Mouse (Mus musculus): ENCODE data around the gene Ces2a. TPM values are rescaled to one million over a fixed set of nuclear protein-coding genes. Genes with fewer than 3 reads are reported as not detected.

Gene Ces2a
- not detected in 2 replicates for polyA plus RNA-seq (2015; fragmentation: Nextera tagmentation; extraction: Ambion mirVana)

- 90% methylated on average over 1 of the region's 1 CpGs for WGBS
- no peak within 1 kb of the TSS for H3K4me2 ChIP-seq
- no peak for ATAC-seq (ENCODE audit: low FRiP score, low read depth)
These were observed at the start of gene Ces2a for GRCm38 (mm10) chr8:104733753-104734152. Ces2a (plus strand) TSS chr8:104734003.

DNA sequence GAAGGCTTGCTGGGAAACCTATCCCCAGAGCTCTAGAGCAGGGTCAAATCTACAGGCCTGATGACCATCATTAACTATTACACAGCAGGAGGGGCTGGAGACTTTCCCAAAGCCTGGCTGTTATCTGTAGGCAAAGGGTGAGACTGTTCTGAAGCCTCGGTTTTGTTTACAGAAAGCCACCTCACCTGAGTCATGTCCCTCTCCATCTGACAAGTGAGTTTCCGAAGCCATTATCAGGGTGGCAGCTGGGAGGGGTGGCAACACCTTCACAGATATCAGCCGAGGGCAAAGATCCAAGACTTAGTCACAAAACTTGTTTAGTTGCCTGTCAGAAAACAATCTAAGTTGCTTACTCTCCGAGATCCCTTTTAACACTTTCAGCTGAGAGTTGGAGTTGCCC, 45.4 kb upstream of the Ces2a start:
- no peak overlapping the region for H3K4me3 ChIP-seq
- H3K27me3 ChIP-seq = no peaks in the 10 kb centered on the region
- no peaks in the 10 kb centered on the region for H3K4me1 ChIP-seq (replicated peaks)
- no peak overlapping the region for H3K27ac ChIP-seq (replicated peaks)
- H3K9ac ChIP-seq = no peak overlapping the region
- no peak for ATAC-seq (ENCODE audit: low FRiP score, low read depth)
- H3K36me3 ChIP-seq = no peaks in the 10 kb centered on the region
- no peaks in the 10 kb centered on the region for H3K9me3 ChIP-seq
- H3K4me2 ChIP-seq = no peak overlapping the region
- WGBS = 82% methylated on average over 4 of the region's 4 CpGs

More at GRCm38 (mm10) chr8:104733753-104734152, at the start of gene Ces2a:
- no peak within 1 kb of the TSS for H3K27ac ChIP-seq (replicated peaks)
- H3K4me3 ChIP-seq = no peak within 1 kb of the TSS
- H3K27me3 ChIP-seq = no peaks in the 10 kb centered on the region
- H3K9me3 ChIP-seq = no peaks in the 10 kb centered on the region
- H3K4me1 ChIP-seq (replicated peaks) = no peaks in the 10 kb centered on the region
- H3K36me3 ChIP-seq = no peaks in the 10 kb centered on the region
- H3K9ac ChIP-seq = no peak within 1 kb of the TSS

GRCm38 (mm10) chr8:104698556-104698955, 35.2 kb upstream of the Ces2a start:
- Histone ChIP-seq H3K4me2 (no peak overlapping the region), H3K36me3 (no peaks in the 10 kb centered on the region), H3K27ac (replicated peaks) (no peak overlapping the region), H3K27me3 (no peaks in the 10 kb centered on the region), H3K9me3 (no peaks in the 10 kb centered on the region), H3K9ac (no peak overlapping the region), H3K4me1 (replicated peaks) (no peaks in the 10 kb centered on the region), H3K4me3 (no peak overlapping the region)
- ATAC-seq (ENCODE audit: low FRiP score, low read depth) = no peak
- WGBS = 87% methylated on average over 2 of the region's 2 CpGs

DNA sequence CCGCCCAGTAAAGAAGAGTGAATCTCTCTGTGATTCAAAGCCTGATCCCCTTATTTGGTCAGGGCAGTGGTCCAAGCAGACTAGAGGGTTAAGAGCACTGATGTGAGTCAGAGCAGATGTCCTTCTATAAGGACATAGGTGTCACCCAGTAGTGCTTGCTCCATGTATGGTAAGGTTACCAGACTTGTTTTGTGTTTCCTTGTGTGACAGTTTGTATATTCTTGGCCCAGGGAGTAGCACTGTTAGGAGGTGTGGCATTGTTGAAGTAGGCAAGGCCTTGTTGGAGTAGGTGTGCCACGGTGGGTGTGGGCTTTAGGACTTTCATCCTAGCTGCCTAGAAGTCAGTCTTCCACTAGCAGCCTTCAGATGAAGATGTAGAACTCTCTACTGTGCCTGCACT, 31.9 kb upstream of the Ces2a start:
- no peak for ATAC-seq (ENCODE audit: low FRiP score, low read depth)
- WGBS = 88% methylated on average over 2 of the region's 2 CpGs
- Histone ChIP-seq H3K27ac (replicated peaks) (no peak overlapping the region), H3K27me3 (no peaks in the 10 kb centered on the region), H3K9me3 (no peaks in the 10 kb centered on the region), H3K4me3 (no peak overlapping the region), H3K36me3 (no peaks in the 10 kb centered on the region), H3K4me2 (no peak overlapping the region), H3K9ac (no peak overlapping the region), H3K4me1 (replicated peaks) (no peaks in the 10 kb centered on the region)

GRCm38 (mm10) chr8:104721166-104721565, 12.6 kb upstream of the Ces2a start:
- Histone ChIP-seq H3K4me2 (no peak overlapping the region), H3K9me3 (no peaks in the 10 kb centered on the region), H3K9ac (no peak overlapping the region), H3K4me1 (replicated peaks) (no peaks in the 10 kb centered on the region), H3K36me3 (no peaks in the 10 kb centered on the region), H3K4me3 (no peak overlapping the region), H3K27me3 (no peaks in the 10 kb centered on the region), H3K27ac (replicated peaks) (no peak overlapping the region)
- WGBS = 87% methylated on average over 8 of the region's 8 CpGs
- ATAC-seq (ENCODE audit: low FRiP score, low read depth) = no peak

DNA sequence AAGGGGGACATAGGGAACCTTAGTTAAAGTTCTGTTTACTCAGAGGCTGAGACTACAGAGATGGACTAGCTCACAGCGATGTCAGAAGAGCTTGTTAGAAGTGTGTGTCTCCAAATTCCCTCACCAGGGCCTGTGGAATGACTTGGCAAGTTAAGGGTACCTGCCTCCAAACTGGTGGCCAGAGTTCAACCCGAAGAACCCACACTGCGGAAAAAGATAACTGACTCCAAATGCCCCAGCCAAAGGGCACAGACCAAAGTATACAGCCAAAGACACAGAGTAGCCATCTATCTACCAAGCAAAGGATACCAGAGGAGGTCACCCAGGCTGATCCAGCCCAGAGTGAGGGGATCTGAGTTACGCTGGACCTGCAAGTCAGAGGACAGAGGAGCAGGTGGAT, 2.4 kb upstream of the Ces2a start:
- WGBS = 89% methylated on average over 4 of the region's 4 CpGs
- Histone ChIP-seq H3K27me3 (no peaks in the 10 kb centered on the region), H3K4me1 (replicated peaks) (no peaks in the 10 kb centered on the region), H3K27ac (replicated peaks) (no peak overlapping the region), H3K36me3 (no peaks in the 10 kb centered on the region), H3K9ac (no peak overlapping the region), H3K4me3 (no peak overlapping the region), H3K9me3 (no peaks in the 10 kb centered on the region), H3K4me2 (no peak overlapping the region)
- ATAC-seq (ENCODE audit: low FRiP score, low read depth) = no peak

GRCm38 (mm10) chr8:104731969-104732368, 1.8 kb upstream of the Ces2a start:
- no peak overlapping the region for H3K4me2 ChIP-seq
- 82% methylated on average over 6 of the region's 6 CpGs for WGBS
- H3K27ac ChIP-seq (replicated peaks) = no peak overlapping the region
- H3K4me3 ChIP-seq = no peak overlapping the region
- H3K9ac ChIP-seq = no peak overlapping the region
- no peaks in the 10 kb centered on the region for H3K9me3 ChIP-seq
- H3K27me3 ChIP-seq = no peaks in the 10 kb centered on the region
- no peaks in the 10 kb centered on the region for H3K36me3 ChIP-seq
- no peaks in the 10 kb centered on the region for H3K4me1 ChIP-seq (replicated peaks)
- no peak for ATAC-seq (ENCODE audit: low FRiP score, low read depth)

DNA sequence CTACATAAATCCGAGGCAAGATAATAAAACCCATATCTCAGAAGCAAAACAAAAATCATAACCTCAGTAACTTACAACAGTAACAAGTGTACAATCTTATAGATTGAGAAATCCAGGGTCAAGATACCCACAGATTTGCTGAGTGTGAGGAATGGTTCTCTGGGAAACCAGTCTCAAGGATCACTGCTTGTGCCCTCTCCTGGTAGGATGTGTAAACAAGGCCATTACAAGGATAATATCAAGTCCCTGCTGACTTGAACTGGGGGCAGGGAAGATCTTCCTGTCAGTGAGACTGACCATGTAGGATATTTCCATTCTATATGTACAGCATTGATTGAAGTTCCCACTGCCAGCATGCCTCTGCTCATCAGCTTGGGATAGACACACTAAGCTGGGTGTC, 8.2 kb downstream of the Ces2a start:
- H3K9me3 ChIP-seq = no peaks in the 10 kb centered on the region
- H3K36me3 ChIP-seq = no peaks in the 10 kb centered on the region
- H3K9ac ChIP-seq = no peak overlapping the region
- 85% methylated on average over 1 of the region's 1 CpGs for WGBS
- no peak overlapping the region for H3K4me3 ChIP-seq
- H3K27ac ChIP-seq (replicated peaks) = no peak overlapping the region
- no peaks in the 10 kb centered on the region for H3K27me3 ChIP-seq
- H3K4me2 ChIP-seq = no peak overlapping the region
- H3K4me1 ChIP-seq (replicated peaks) = no peaks in the 10 kb centered on the region
- ATAC-seq (ENCODE audit: low FRiP score, low read depth) = no peak

GRCm38 (mm10) chr8:104743410-104743809, 9.6 kb downstream of the Ces2a start:
- H3K4me1 ChIP-seq (replicated peaks) = no peaks in the 10 kb centered on the region
- no peak overlapping the region for H3K4me3 ChIP-seq
- no peak overlapping the region for H3K4me2 ChIP-seq
- ATAC-seq (ENCODE audit: low FRiP score, low read depth) = no peak
- H3K9ac ChIP-seq = no peak overlapping the region
- WGBS = 82% methylated on average over 3 of the region's 3 CpGs
- H3K36me3 ChIP-seq = no peaks in the 10 kb centered on the region
- H3K27ac ChIP-seq (replicated peaks) = no peak overlapping the region
- H3K9me3 ChIP-seq = no peaks in the 10 kb centered on the region
- H3K27me3 ChIP-seq = no peaks in the 10 kb centered on the region

GRCm38 (mm10) chr8:104752818-104753217, 19.0 kb downstream of the Ces2a start:
- Histone ChIP-seq H3K4me2 (no peak overlapping the region), H3K9ac (no peak overlapping the region), H3K27me3 (no peaks in the 10 kb centered on the region), H3K27ac (replicated peaks) (no peak overlapping the region), H3K4me1 (replicated peaks) (no peaks in the 10 kb centered on the region), H3K36me3 (no peaks in the 10 kb centered on the region), H3K9me3 (no peaks in the 10 kb centered on the region), H3K4me3 (no peak overlapping the region)
- WGBS = 79% methylated on average over 1 of the region's 1 CpGs
- ATAC-seq (ENCODE audit: low FRiP score, low read depth) = no peak

DNA sequence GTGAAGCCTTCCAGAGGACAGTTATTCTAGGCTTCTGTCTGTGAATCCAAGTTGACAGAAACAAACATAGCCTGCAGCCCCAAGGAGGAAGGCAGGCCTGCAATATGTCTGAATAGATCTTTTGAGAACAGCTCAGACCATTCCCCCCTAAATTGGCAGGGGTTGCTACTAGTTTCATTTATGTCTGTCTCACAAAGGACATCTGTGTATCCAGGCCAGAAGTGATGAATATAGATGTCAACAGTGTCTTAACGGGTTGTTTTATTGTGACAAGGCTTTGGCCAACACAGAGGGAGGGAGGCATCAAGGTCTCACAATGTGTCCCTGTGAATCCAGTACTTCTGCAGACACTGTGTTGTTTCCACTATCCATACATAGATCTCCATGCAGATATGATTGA, 23.8 kb downstream of the Ces2a start:
- H3K4me1 ChIP-seq (replicated peaks) = no peaks in the 10 kb centered on the region
- H3K9me3 ChIP-seq = no peaks in the 10 kb centered on the region
- no peak overlapping the region for H3K9ac ChIP-seq
- peak; percentile 66 for ATAC-seq (ENCODE audit: low FRiP score, low read depth)
- 36% methylated on average over 1 of the region's 1 CpGs for WGBS
- no peak overlapping the region for H3K4me2 ChIP-seq
- no peak overlapping the region for H3K27ac ChIP-seq (replicated peaks)
- no peak overlapping the region for H3K4me3 ChIP-seq
- no peaks in the 10 kb centered on the region for H3K27me3 ChIP-seq
- no peaks in the 10 kb centered on the region for H3K36me3 ChIP-seq

- Histone ChIP-seq H3K4me1 (replicated peaks) (no peaks in the 10 kb centered on the region), H3K9me3 (no peaks in the 10 kb centered on the region), H3K27me3 (no peaks in the 10 kb centered on the region), H3K4me2 (no peak overlapping the region), H3K4me3 (no peak overlapping the region), H3K36me3 (no peaks in the 10 kb centered on the region), H3K27ac (replicated peaks) (no peak overlapping the region), H3K9ac (no peak overlapping the region)
- 69% methylated on average over 2 of the region's 2 CpGs for WGBS
- ATAC-seq (ENCODE audit: low FRiP score, low read depth) = peak; percentile 63; the same call in 1 of the 2 replicates
These were observed 24.4 kb downstream of the Ces2a start for GRCm38 (mm10) chr8:104758209-104758608.

DNA sequence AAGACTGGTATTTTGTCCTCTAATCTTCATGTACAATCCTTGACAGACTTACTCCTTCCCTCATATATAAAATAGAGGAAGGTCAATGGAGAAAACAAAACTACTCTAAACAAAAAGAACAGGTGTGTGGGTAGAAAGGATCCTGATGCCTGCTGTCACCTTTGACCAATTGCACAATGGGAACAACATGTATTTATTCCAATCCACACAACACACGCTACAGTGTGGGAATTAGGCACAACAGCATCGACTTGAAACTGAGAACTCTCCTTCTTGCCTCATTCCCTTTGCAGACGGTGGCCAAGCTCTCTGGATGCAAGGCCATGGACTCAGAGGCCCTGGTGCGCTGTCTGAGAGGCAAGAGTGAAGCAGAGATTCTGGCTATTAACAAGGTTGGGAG, 27.3 kb downstream of the Ces2a start:
- no peak for ATAC-seq (ENCODE audit: low FRiP score, low read depth)
- WGBS = 83% methylated on average over 4 of the region's 4 CpGs

More for the DNA sequence above, 27.3 kb downstream of the Ces2a start:
- H3K36me3 ChIP-seq = no peaks in the 10 kb centered on the region
- no peak overlapping the region for H3K27ac ChIP-seq (replicated peaks)
- no peaks in the 10 kb centered on the region for H3K9me3 ChIP-seq
- no peak overlapping the region for H3K9ac ChIP-seq
- no peak overlapping the region for H3K4me2 ChIP-seq
- H3K4me3 ChIP-seq = no peak overlapping the region
- H3K27me3 ChIP-seq = no peaks in the 10 kb centered on the region
- H3K4me1 ChIP-seq (replicated peaks) = no peaks in the 10 kb centered on the region
